Mouse (Mus musculus): ENCODE results near the gene Ppp1r14d. TPM values are rescaled to one million over a fixed set of nuclear protein-coding genes. Genes with fewer than 3 reads are reported as not detected.

Ppp1r14d gene
- polyA plus RNA-seq, 1 experiment from 2014 or later = not detected

GRCm38 (mm10) chr2:119260518-119260917 lies 30.8 kb upstream of the Ppp1r14d start:
- H3K27me3 ChIP-seq (ENCODE audit: control insufficient read depth, insufficient read depth, low read length) = 0 out of 2 replicates have a peak, but pooled peaks cover 1% of the 10 kb centered on the region
- H3K36me3 ChIP-seq (replicated peaks; ENCODE audit: control insufficient read depth, insufficient read depth) = no peaks in the 10 kb centered on the region
- no peak overlapping the region for H3K4me3 ChIP-seq (replicated peaks; ENCODE audit: low read length)
- no peaks in the 10 kb centered on the region for H3K4me1 ChIP-seq (replicated peaks; ENCODE audit: control insufficient read depth, insufficient read depth, low read length)
- no peaks in the 10 kb centered on the region for H3K9me3 ChIP-seq (ENCODE audit: control insufficient read depth, low read length)
- WGBS = 81% methylated on average over 1 of the region's 1 CpGs
- no peak overlapping the region for H3K4me2 ChIP-seq (replicated peaks)
- no peak overlapping the region for H3K27ac ChIP-seq
- DNase-seq (ENCODE audit: low spot score) (no peak), ATAC-seq (ENCODE audit: low FRiP score) (no peak)
- no peak overlapping the region for H3K9ac ChIP-seq

- Histone ChIP-seq H3K36me3 (replicated peaks; ENCODE audit: control insufficient read depth, insufficient read depth) (no peaks in the 10 kb centered on the region), H3K4me3 (replicated peaks; ENCODE audit: low read length) (no peak overlapping the region), H3K9me3 (ENCODE audit: control insufficient read depth, low read length) (no peaks in the 10 kb centered on the region), H3K4me1 (replicated peaks; ENCODE audit: control insufficient read depth, insufficient read depth, low read length) (no peaks in the 10 kb centered on the region), H3K4me2 (replicated peaks) (no peak overlapping the region), H3K27me3 (ENCODE audit: control insufficient read depth, insufficient read depth, low read length) (0 out of 2 replicates have a peak, but pooled peaks cover 3% of the 10 kb centered on the region), H3K27ac (no peak overlapping the region), H3K9ac (no peak overlapping the region)
- DNase-seq (ENCODE audit: low spot score) = no peak
- ATAC-seq (ENCODE audit: low FRiP score) = no peak
- 7% methylated on average over 7 of the region's 7 CpGs for WGBS
Observed at GRCm38 (mm10) chr2:119254976-119255375, 25.3 kb upstream of the Ppp1r14d start.

GRCm38 (mm10) chr2:119250826-119251478 lies 21.2 kb upstream of the Ppp1r14d start:
- 18% methylated on average over 11 of the region's 11 CpGs for WGBS
- Histone ChIP-seq H3K9me3 (ENCODE audit: control insufficient read depth, low read length) (no peaks in the 10 kb centered on the region), H3K4me3 (replicated peaks; ENCODE audit: low read length) (no peak overlapping the region), H3K27me3 (ENCODE audit: control insufficient read depth, insufficient read depth, low read length) (0 out of 2 replicates have a peak, but pooled peaks cover 3% of the 10 kb centered on the region), H3K9ac (no peak overlapping the region), H3K4me2 (replicated peaks) (peak overlapping the region; percentile 20; the same call in 1 of the 2 replicates), H3K4me1 (replicated peaks; ENCODE audit: control insufficient read depth, insufficient read depth, low read length) (no peaks in the 10 kb centered on the region), H3K36me3 (replicated peaks; ENCODE audit: control insufficient read depth, insufficient read depth) (no peaks in the 10 kb centered on the region), H3K27ac (no peak overlapping the region)
- DNase-seq (ENCODE audit: low spot score) (peak; percentile 85), ATAC-seq (ENCODE audit: low FRiP score) (peak; percentile 34; the same call in 1 of the 2 replicates)

GRCm38 (mm10) chr2:119250377-119250776 lies 20.7 kb upstream of the Ppp1r14d start:
- ATAC-seq (ENCODE audit: low FRiP score) (no peak), DNase-seq (ENCODE audit: low spot score) (no peak)
- H3K36me3 ChIP-seq (replicated peaks; ENCODE audit: control insufficient read depth, insufficient read depth) = no peaks in the 10 kb centered on the region
- H3K9ac ChIP-seq = no peak overlapping the region
- WGBS = 59% methylated on average over 5 of the region's 5 CpGs
- peak overlapping the region; percentile 20; the same call in 1 of the 2 replicates for H3K4me2 ChIP-seq (replicated peaks)
- H3K4me3 ChIP-seq (replicated peaks; ENCODE audit: low read length) = no peak overlapping the region
- no peaks in the 10 kb centered on the region for H3K9me3 ChIP-seq (ENCODE audit: control insufficient read depth, low read length)
- H3K27me3 ChIP-seq (ENCODE audit: control insufficient read depth, insufficient read depth, low read length) = 0 out of 2 replicates have a peak, but pooled peaks cover under 1% of the 10 kb centered on the region
- H3K27ac ChIP-seq = no peak overlapping the region
- no peaks in the 10 kb centered on the region for H3K4me1 ChIP-seq (replicated peaks; ENCODE audit: control insufficient read depth, insufficient read depth, low read length)

GRCm38 (mm10) chr2:119249592-119250061 lies 19.9 kb upstream of the Ppp1r14d start:
- Histone ChIP-seq H3K4me3 (replicated peaks; ENCODE audit: low read length) (no peak overlapping the region), H3K9me3 (ENCODE audit: control insufficient read depth, low read length) (no peaks in the 10 kb centered on the region), H3K4me2 (replicated peaks) (no peak overlapping the region), H3K27ac (no peak overlapping the region), H3K9ac (no peak overlapping the region), H3K4me1 (replicated peaks; ENCODE audit: control insufficient read depth, insufficient read depth, low read length) (no peaks in the 10 kb centered on the region), H3K36me3 (replicated peaks; ENCODE audit: control insufficient read depth, insufficient read depth) (no peaks in the 10 kb centered on the region), H3K27me3 (ENCODE audit: control insufficient read depth, insufficient read depth, low read length) (no peaks in the 10 kb centered on the region)
- 80% methylated on average over 4 of the region's 4 CpGs for WGBS
- DNase-seq (ENCODE audit: low spot score) (no peak), ATAC-seq (ENCODE audit: low FRiP score) (no peak)

GRCm38 (mm10) chr2:119247904-119248303 lies 18.2 kb upstream of the Ppp1r14d start:
- Histone ChIP-seq H3K27me3 (ENCODE audit: control insufficient read depth, insufficient read depth, low read length) (no peaks in the 10 kb centered on the region), H3K9ac (no peak overlapping the region), H3K4me3 (replicated peaks; ENCODE audit: low read length) (no peak overlapping the region), H3K9me3 (ENCODE audit: control insufficient read depth, low read length) (no peaks in the 10 kb centered on the region), H3K36me3 (replicated peaks; ENCODE audit: control insufficient read depth, insufficient read depth) (no peaks in the 10 kb centered on the region), H3K4me1 (replicated peaks; ENCODE audit: control insufficient read depth, insufficient read depth, low read length) (no peaks in the 10 kb centered on the region), H3K4me2 (replicated peaks) (no peak overlapping the region), H3K27ac (no peak overlapping the region)
- DNase-seq (ENCODE audit: low spot score) = no peak
- 82% methylated on average over 9 of the region's 9 CpGs for WGBS
- ATAC-seq (ENCODE audit: low FRiP score) = no peak

GRCm38 (mm10) chr2:119245246-119245645 lies 15.5 kb upstream of the Ppp1r14d start:
- Histone ChIP-seq H3K36me3 (replicated peaks; ENCODE audit: control insufficient read depth, insufficient read depth) (no peaks in the 10 kb centered on the region), H3K4me1 (replicated peaks; ENCODE audit: control insufficient read depth, insufficient read depth, low read length) (no peaks in the 10 kb centered on the region), H3K4me3 (replicated peaks; ENCODE audit: low read length) (no peak overlapping the region), H3K9me3 (ENCODE audit: control insufficient read depth, low read length) (no peaks in the 10 kb centered on the region), H3K27ac (no peak overlapping the region), H3K27me3 (ENCODE audit: control insufficient read depth, insufficient read depth, low read length) (peaks cover 2% of the 10 kb centered on the region; the same call in 1 of the 2 replicates), H3K9ac (no peak overlapping the region), H3K4me2 (replicated peaks) (no peak overlapping the region)
- no peak for ATAC-seq (ENCODE audit: low FRiP score)
- 86% methylated on average over 7 of the region's 7 CpGs for WGBS
- no peak for DNase-seq (ENCODE audit: low spot score)

- no peak overlapping the region for H3K4me2 ChIP-seq (replicated peaks)
- DNase-seq (ENCODE audit: low spot score) = no peak
- no peak overlapping the region for H3K9ac ChIP-seq
- peaks cover 26% of the 10 kb centered on the region for H3K27me3 ChIP-seq (ENCODE audit: control insufficient read depth, insufficient read depth, low read length)
- H3K9me3 ChIP-seq (ENCODE audit: control insufficient read depth, low read length) = no peaks in the 10 kb centered on the region
- H3K27ac ChIP-seq = no peak overlapping the region
- H3K4me1 ChIP-seq (replicated peaks; ENCODE audit: control insufficient read depth, insufficient read depth, low read length) = no peaks in the 10 kb centered on the region
- WGBS = 84% methylated on average over 9 of the region's 9 CpGs
- ATAC-seq (ENCODE audit: low FRiP score) = no peak
- no peak overlapping the region for H3K4me3 ChIP-seq (replicated peaks; ENCODE audit: low read length)
- H3K36me3 ChIP-seq (replicated peaks; ENCODE audit: control insufficient read depth, insufficient read depth) = no peaks in the 10 kb centered on the region
Observed at GRCm38 (mm10) chr2:119242548-119242947, 12.8 kb upstream of the Ppp1r14d start.

GRCm38 (mm10) chr2:119240819-119241186 lies 11.1 kb upstream of the Ppp1r14d start:
- 95% methylated on average over 4 of the region's 4 CpGs for WGBS
- H3K4me2 ChIP-seq (replicated peaks) = no peak overlapping the region
- H3K9ac ChIP-seq = no peak overlapping the region
- peaks cover 43% of the 10 kb centered on the region for H3K27me3 ChIP-seq (ENCODE audit: control insufficient read depth, insufficient read depth, low read length)
- no peak overlapping the region for H3K4me3 ChIP-seq (replicated peaks; ENCODE audit: low read length)
- no peak for DNase-seq (ENCODE audit: low spot score)
- H3K4me1 ChIP-seq (replicated peaks; ENCODE audit: control insufficient read depth, insufficient read depth, low read length) = peaks cover 6% of the 10 kb centered on the region; the same call in 1 of the 2 replicates
- no peak overlapping the region for H3K27ac ChIP-seq
- no peaks in the 10 kb centered on the region for H3K36me3 ChIP-seq (replicated peaks; ENCODE audit: control insufficient read depth, insufficient read depth)
- no peak for ATAC-seq (ENCODE audit: low FRiP score)
- no peaks in the 10 kb centered on the region for H3K9me3 ChIP-seq (ENCODE audit: control insufficient read depth, low read length)

Data from hindbrain, embryonic 14.5 days (tissue).